Mouse (Mus musculus) left cerebral cortex, postnatal 10 days (tissue): ENCODE measurements around the gene Slk. TPM values are rescaled to one million over a fixed set of nuclear protein-coding genes. Genes with fewer than 3 reads are reported as not detected.

Source experiments
- total RNA-seq, 2 experiments: library from RNA; stranded (reverse); gene quantifications; 2 replicates each; pipeline ENCODE4 v1.2.3; 2021

Gene Slk
- total RNA-seq, 2 experiments from 2014 or later = 35.3 to 36.1 TPM

Other genes with a start within 250 kb of the Slk start
- 10 to 100 TPM; 22.8 to 23.4 TPM for gene Sh3pxd2a, start 115.3 kb upstream of the Slk start, total RNA-seq
- gene Stn1, start 42.2 kb upstream of the Slk start, total RNA-seq = 10 to 100 TPM; 33.9 to 39.4 TPM
- gene Col17a1, start 112.4 kb downstream of the Slk start, total RNA-seq = under 1 TPM; 0.32 to 0.51 TPM
- 100 to 1,000 TPM; 101 to 111 TPM for gene Sfr1, start 152.0 kb downstream of the Slk start, total RNA-seq